Mouse (Mus musculus): Measurements from ENCODE around the gene Pex10.
"Not testable (repeated sequence)": the region's sequence is repeated elsewhere in the genome, so short reads cannot be mapped to it uniquely, and the experiment has no call there.

The Pex10 gene

GRCm38 (mm10) chr4:155064474-155064873 is 2.3 kb upstream of the Pex10 start:
- no peak for DNase-seq (ENCODE audit: low spot score in 2 of 2)

DNA sequence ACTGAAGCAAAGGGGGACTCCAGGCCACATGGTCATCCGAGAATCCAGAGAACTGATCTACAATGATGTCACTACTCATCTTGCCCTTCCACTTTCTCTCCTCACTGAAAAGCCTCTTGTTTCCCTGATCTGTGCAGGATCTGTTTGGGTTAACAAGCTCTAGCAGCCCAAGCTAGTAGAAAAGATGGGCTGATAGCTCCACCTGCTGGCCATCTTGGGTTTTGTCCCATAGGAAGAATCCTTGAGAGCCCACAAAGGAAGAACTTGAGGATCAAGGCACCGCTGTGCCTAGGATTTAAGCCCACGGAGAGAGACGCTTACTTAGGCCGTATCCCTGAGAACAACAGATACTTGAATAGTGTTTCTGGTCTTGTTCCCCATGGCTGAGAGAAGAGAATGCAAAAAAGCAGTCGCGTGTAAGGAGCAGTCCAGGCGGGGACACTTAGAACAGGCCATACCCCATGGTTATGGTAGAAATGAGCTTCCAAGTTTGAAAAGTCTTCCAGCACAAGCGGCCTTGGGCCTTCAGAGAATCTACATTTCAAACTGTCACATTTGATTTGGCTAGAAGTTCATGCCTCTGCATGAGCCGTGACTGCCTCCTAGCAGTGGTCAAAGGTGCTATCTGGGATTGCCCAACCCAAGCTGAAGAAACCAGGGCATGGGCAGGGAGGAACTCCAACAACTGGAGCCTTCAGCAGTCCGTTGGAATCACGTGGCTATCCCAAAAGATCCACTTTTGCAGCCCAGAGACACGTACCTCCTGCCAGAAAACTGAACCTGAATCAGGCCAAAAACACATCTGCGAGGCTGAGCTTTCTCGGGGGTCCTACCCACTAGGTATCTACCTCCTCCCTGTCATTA is 614 bp upstream of the Pex10 start:
- DNase-seq (ENCODE audit: low spot score in 2 of 2): peak; percentile 87 to 94

GRCm38 (mm10) chr4:155068357-155068972 is 1.6 kb downstream of the Pex10 start:
- DNase-seq (ENCODE audit: low spot score in 2 of 2): no peak

GRCm38 (mm10) chr4:155069191-155069590 is 2.4 kb downstream of the Pex10 start:
- no peak for DNase-seq (ENCODE audit: low spot score in 2 of 2)

GRCm38 (mm10) chr4:155070199-155070598 is 3.4 kb downstream of the Pex10 start:
- DNase-seq (ENCODE audit: low spot score in 2 of 2): no peak

- DNase-seq (ENCODE audit: low spot score in 2 of 2): no peak
These were observed 4.1 kb downstream of the Pex10 start for GRCm38 (mm10) chr4:155070921-155071320.

- no peak for DNase-seq (ENCODE audit: low spot score in 2 of 2)
These were observed 7.6 kb downstream of the Pex10 start for GRCm38 (mm10) chr4:155074418-155074817.

- DNase-seq (ENCODE audit: low spot score in 2 of 2): no peak
These were observed 8.3 kb downstream of the Pex10 start for GRCm38 (mm10) chr4:155075137-155075536.

DNA sequence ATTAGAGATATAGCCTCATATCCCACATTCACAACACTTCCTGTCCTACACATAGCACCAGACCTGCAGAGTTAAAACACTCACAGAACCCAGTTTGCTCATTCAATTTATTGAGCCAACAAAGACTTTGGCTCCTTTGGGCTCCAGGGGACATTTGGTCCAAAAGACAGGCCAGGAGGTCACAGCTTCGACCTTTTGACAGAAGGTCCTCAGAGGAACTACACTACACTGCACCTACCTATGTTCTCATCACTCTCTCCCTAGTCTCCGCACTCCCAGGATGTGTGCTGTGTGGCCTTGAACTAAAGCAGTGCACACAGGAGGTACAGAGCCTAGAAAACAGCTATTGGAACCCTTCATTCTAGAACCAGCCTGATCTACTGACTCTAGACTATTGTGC is 9.0 kb downstream of the Pex10 start:
- no peak for DNase-seq (ENCODE audit: low spot score in 2 of 2)

DNA sequence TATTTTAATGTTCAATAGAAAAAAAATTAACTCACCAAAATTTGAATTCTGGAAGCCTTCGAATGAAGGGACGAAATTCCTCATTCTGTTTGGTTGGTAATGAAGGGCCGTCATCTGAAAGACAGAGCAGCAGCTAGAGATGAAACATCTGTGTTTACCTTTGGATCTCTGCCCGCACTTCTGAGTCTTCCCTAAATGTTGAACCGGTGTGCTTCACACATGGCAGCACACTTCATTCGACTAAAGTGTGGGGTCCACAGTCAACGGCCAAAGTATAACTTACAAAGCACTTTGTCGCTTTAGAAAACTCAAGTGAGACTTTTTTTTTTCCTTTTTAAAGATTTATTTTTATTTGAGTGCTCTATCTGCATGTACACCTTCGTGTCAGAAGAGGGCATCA is 9.9 kb downstream of the Pex10 start:
- no peak for DNase-seq (ENCODE audit: low spot score in 2 of 2)

DNA sequence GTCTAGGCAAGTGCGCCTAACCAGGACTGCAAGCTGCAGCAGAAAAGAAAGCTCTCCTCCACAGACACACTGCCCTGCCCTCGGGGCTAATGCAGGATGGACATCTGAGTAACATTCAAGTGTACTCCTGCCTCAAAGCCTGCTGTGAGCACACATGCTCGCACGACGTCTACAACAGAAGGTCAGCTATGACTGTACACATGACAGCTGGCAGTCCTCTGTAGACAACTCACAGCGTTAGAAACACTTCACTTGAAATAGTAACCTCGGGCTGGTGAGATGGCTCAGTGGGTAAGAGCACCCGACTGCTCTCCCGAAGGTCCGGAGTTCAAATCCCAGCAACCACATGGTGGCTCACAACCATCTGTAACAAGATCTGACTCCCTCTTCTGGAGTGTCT is 12.0 kb downstream of the Pex10 start:
- not testable (repeated sequence) for DNase-seq (ENCODE audit: low spot score in 2 of 2)

DNA sequence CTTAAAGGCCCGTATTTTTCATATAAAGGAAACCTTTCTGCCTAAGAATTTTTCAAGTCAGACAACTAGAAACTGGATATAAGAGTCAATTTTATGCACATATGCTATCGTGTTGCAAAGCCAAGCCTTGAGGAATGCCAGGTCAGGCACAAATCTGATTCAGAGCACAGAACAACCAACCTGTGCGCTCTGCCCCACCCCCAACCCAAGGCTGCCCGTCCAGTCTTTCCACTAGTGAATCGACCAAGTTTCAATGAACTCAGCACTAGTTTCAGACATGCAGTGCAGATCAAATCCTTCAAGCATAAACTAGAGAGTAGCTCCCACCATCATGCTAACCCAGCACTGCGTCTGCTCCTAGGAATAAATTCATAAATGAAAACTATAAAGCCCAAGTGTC is 12.8 kb downstream of the Pex10 start:
- no peak for DNase-seq (ENCODE audit: low spot score in 2 of 2)

GRCm38 (mm10) chr4:155083553-155083952 is 16.7 kb downstream of the Pex10 start:
- DNase-seq (ENCODE audit: low spot score in 2 of 2): no peak

DNA sequence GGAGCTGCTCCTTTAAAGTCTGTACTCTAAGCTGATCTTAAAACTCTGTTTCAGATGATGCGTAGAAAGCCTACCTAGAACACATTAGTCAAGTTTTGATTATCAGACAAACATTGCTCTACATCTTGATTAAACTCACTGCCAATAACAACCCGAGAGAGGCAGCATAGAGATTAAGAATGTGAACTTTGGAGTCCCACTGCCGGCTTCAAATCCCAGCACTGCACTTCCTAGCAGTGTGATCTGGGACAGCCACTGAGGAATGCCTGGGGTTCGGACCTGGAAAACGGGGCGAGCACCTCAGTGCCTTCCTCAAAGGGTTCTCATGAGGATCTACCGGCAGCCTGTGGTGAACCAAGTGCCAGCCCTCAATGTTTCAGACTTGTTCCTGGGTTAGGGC is 17.5 kb downstream of the Pex10 start:
- no peak for DNase-seq (ENCODE audit: low spot score in 2 of 2)

GRCm38 (mm10) chr4:155085206-155086107 is 18.6 kb downstream of the Pex10 start:
- DNase-seq (ENCODE audit: low spot score in 2 of 2): no peak

DNA sequence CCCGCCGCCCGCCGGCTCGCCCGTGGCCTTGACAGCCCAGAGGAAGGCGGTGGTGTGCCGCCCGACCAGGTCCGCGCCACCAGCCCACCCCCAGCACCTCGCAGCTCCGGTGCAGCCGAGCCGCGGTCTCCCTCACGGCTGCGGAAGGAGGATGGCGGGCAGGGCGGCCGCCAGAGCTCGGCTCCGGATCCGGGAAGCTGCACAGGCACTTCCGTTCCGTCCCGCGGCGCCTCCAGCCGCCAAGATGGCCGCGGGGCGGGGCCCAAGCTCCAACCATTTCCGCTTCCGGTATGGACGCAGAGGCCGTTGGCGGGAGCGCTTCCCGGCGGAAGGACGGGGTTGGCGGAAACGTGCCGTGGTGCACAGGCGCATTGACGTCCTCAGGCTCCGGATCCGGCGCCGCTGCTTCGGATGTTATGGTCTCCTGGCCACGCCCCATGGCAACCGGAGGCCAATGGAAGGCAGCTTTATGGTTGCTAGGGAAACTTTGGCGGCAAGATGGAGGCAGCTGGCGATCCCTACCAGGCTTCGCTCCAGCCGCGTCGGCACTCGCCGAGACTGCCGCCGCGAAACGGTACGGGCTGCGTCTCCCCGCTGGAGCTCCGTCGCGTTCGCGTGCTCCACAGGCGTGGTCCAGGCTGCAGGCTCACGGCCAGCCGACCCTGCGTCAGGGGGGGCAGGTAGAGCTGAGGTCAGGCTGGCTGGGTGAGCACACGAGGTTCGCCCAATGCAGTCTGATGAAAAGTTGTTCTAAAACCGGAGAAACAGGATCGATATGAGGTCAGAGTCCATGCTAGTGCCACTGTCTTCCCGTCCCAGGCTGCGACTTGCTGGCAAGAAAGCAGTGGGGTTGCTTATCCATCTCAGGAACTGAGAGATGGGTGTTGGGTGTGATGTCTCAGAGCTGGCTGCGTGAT is 19.6 kb downstream of the Pex10 start, which contains the start of the genes Rer1 and Morn1:
Gene Rer1 (minus strand): TSS at position 275 of the 917 bp plus-strand sequence.
Gene Morn1 (plus strand): TSS at position 470 of the 917 bp plus-strand sequence.
- peak; percentile 99 to 100 for DNase-seq (ENCODE audit: low spot score in 2 of 2)

DNA sequence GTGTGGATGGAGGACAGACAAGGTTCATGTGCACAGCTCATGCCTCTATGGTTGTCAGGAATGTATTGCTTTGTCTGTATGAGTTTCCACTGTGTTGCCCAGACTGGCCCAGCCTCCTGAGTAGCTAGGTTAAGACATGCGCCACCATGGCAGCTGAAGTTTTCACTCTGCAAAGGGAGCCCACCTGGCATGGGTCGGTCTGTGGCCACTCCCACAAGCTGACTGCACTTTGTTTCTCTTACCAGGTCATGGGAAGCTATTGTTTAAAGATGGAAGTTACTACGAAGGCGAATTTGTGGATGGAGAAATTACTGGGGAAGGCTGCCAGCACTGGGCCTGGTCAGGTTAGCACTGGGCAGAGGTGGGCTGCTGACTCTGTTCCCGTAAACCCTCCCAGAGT is 22.4 kb downstream of the Pex10 start:
- DNase-seq (ENCODE audit: low spot score in 2 of 2): no peak

GRCm38 (mm10) chr4:155090147-155090546 is 23.3 kb downstream of the Pex10 start:
- DNase-seq (ENCODE audit: low spot score in 2 of 2): no peak

DNA sequence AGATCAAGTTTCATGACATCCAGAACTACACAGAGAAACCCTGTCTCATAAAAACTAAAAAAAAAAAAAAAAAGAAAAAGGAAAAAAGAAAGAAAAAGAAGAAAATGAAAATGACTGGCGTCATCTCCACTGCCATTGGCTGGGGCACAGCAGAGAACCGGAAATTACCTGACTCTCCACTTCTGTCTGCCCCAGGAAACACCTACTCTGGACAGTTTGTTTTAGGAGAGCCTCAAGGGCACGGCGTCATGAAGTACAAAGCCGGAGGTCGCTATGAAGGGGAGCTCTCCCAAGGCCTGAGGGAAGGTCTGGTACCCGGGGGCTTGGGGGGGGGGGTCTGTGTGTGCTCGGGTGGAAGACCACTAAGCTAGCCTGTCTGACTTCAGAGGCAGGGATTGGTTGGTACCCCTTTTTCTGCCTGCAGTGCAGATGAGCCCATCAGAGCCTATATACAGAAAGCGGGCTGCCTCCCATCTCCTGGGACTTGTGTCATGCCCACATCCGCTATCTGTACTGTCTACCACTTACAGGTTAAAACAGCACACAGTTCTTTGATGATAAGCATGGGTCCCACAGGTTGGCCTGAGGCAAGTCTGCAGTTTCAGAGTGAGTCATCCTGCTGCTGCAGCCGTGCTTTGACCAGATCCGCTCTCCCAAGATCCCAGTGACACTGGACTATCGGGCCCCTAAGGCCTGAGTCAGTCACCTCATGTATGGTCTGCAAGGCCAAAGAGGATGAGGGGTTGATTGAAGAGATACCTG is 24.1 kb downstream of the Pex10 start:
- DNase-seq (ENCODE audit: low spot score in 2 of 2): no peak

- DNase-seq (ENCODE audit: low spot score in 2 of 2): no peak
These were observed 26.1 kb downstream of the Pex10 start for GRCm38 (mm10) chr4:155092718-155093430.
